Mouse (Mus musculus): ENCODE data around the gene Rcsd1. TPM values are rescaled to one million over a fixed set of nuclear protein-coding genes. Genes with fewer than 3 reads are reported as not detected.
A peak's percentile ranks its signal among the peaks of the same experiment; 100 is the strongest.

The Rcsd1 gene
- polyA plus RNA-seq, 1 experiment from 2014 or later: 47.8 TPM

DNA sequence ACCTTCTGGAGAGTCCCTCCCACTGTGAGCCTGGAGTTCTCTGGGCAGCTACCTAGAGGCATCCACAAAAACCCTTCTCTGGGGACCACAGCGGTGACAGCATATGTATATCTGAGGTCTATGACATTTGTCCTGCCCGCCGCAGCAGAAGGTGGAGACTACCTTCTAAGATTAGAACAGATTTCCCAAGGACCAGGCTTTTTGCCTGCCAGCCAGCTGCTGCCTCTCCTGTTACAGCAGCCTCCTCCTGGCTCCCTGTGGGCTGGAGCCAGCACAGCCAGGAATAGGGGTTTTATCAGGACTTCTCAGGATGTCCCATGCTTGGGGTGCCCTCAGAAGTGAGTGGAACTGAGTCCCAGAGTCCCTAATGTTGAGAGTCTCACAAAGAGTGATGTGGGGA is 32.6 kb downstream of the Rcsd1 start:
- Histone ChIP-seq H3K4me3 (ENCODE audit: low read length) (no peak overlapping the region), H3K9me3 (ENCODE audit: control insufficient read depth, low read length) (no peaks in the 10 kb centered on the region), H3K27me3 (ENCODE audit: control insufficient read depth, insufficient read depth, low read depth, low read length) (no peaks in the 10 kb centered on the region), H3K9ac (ENCODE audit: low read length) (no peak overlapping the region), H3K4me1 (replicated peaks; ENCODE audit: control insufficient read depth, insufficient read depth, low read length) (peaks cover 9% of the 10 kb centered on the region; the same call in 1 of the 2 replicates), H3K36me3 (ENCODE audit: control insufficient read depth, insufficient read depth, low read length) (no peaks in the 10 kb centered on the region), H3K27ac (ENCODE audit: low read length) (no peak overlapping the region), H3K4me2 (ENCODE audit: low read depth, low read length) (no peak overlapping the region)
- ATAC-seq (ENCODE audit: low read depth): no peak
- WGBS: 66% methylated on average over 3 of the region's 3 CpGs

DNA sequence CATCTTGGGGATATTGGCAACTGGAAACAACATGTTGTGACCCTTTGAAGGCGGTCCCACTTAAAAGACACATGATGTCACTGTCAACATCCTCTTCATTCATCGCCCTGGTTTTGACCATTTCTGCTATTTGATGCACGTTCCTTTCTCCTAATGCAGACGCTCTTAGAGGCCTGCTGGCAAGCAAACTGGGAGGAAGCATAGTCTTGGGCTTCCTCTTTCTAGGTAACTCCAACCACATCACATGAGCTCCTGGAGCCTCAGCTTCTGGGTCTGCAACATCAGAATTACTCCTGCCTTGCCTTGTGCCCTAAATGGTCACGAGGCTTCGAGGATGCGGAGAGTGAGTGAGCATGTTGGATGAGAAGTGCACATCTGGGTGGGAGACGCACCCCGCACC is 34.4 kb downstream of the Rcsd1 start:
- no peaks in the 10 kb centered on the region for H3K9me3 ChIP-seq (ENCODE audit: control insufficient read depth, low read length)
- no peak overlapping the region for H3K9ac ChIP-seq (ENCODE audit: low read length)
- H3K4me1 ChIP-seq (replicated peaks; ENCODE audit: control insufficient read depth, insufficient read depth, low read length): 0 out of 2 replicates have a peak, but pooled peaks cover 3% of the 10 kb centered on the region
- H3K4me3 ChIP-seq (ENCODE audit: low read length): no peak overlapping the region
- no peaks in the 10 kb centered on the region for H3K36me3 ChIP-seq (ENCODE audit: control insufficient read depth, insufficient read depth, low read length)
- no peak overlapping the region for H3K4me2 ChIP-seq (ENCODE audit: low read depth, low read length)
- 85% methylated on average over 9 of the region's 9 CpGs for WGBS
- H3K27me3 ChIP-seq (ENCODE audit: control insufficient read depth, insufficient read depth, low read depth, low read length): no peaks in the 10 kb centered on the region
- H3K27ac ChIP-seq (ENCODE audit: low read length): no peak overlapping the region
- no peak for ATAC-seq (ENCODE audit: low read depth)

DNA sequence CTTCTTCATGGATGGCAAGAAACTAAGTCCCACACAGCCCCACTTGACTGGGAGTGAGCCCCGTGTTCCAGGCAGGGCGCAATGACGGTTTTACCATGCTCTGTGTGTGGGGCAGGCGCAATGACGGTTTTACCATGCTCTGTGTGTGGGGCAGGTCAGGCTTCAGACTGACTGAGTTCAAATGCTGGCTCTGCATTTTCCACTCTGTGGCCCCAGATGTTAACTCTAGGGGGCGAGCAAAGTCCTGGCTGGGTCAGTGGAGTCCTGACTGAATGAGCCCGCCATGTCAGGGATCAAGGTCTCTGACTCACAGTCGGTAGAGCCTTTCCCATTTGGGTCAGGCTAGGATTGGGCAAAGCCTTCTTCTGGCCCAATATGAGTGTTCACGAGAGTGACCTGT is 37.2 kb downstream of the Rcsd1 start:
- 79% methylated on average over 9 of the region's 9 CpGs for WGBS

DNA sequence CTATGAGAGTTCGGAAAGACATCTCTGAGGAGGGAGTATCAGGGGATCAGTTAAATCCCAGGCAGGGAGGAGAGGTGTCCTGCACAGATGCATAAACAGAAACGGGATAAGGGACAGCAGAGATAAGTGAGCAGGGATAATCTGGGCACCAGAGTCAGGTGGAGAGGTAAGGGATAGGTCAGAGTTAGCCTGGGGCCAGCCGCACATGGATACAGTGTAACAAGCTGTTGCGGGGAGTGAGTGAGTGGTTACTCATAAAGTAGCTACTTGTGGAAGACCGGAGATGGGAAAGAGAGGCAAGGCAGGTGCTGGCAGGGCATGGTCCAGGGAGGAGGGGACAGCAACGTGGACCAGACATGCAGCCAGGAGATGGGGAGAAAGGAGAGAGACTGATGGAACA is 39.5 kb downstream of the Rcsd1 start:
- Histone ChIP-seq H3K36me3 (ENCODE audit: control insufficient read depth, insufficient read depth, low read length) (no peaks in the 10 kb centered on the region), H3K27me3 (ENCODE audit: control insufficient read depth, insufficient read depth, low read depth, low read length) (no peaks in the 10 kb centered on the region), H3K4me2 (ENCODE audit: low read depth, low read length) (no peak overlapping the region), H3K9ac (ENCODE audit: low read length) (no peak overlapping the region), H3K4me1 (replicated peaks; ENCODE audit: control insufficient read depth, insufficient read depth, low read length) (no peaks in the 10 kb centered on the region; the same call in 1 of the 2 replicates), H3K27ac (ENCODE audit: low read length) (no peak overlapping the region), H3K4me3 (ENCODE audit: low read length) (no peak overlapping the region), H3K9me3 (ENCODE audit: control insufficient read depth, low read length) (no peaks in the 10 kb centered on the region)
- no peak for ATAC-seq (ENCODE audit: low read depth)
- 61% methylated on average over 6 of the region's 6 CpGs for WGBS

More for the DNA sequence above, 37.2 kb downstream of the Rcsd1 start:
- Histone ChIP-seq H3K9me3 (ENCODE audit: control insufficient read depth, low read length) (no peaks in the 10 kb centered on the region), H3K27ac (ENCODE audit: low read length) (no peak overlapping the region), H3K4me1 (replicated peaks; ENCODE audit: control insufficient read depth, insufficient read depth, low read length) (no peaks in the 10 kb centered on the region; the same call in 1 of the 2 replicates), H3K4me3 (ENCODE audit: low read length) (no peak overlapping the region), H3K36me3 (ENCODE audit: control insufficient read depth, insufficient read depth, low read length) (no peaks in the 10 kb centered on the region), H3K9ac (ENCODE audit: low read length) (no peak overlapping the region), H3K27me3 (ENCODE audit: control insufficient read depth, insufficient read depth, low read depth, low read length) (no peaks in the 10 kb centered on the region), H3K4me2 (ENCODE audit: low read depth, low read length) (no peak overlapping the region)
- ATAC-seq (ENCODE audit: low read depth): no peak

DNA sequence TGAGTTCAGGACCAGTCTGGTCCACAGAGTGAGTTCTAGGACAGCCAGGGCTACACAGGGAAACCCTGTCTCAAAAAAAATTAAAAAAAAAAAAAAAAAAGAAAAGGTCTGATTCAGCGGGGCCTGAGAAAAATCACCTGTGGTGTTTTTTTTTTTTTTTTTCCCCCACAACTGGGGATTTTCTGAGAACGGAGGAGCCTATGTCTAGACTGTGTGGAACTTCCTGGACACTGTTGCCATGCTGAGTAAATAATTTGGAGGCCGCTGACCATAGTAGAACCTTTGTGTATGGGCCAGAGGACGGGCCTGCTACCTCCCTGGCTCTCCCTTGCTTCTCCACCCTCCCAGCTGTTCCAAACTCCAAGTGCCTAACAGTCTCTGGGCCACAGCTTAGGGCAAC is 40.7 kb downstream of the Rcsd1 start:
- Histone ChIP-seq H3K4me3 (ENCODE audit: low read length) (no peak overlapping the region), H3K27ac (ENCODE audit: low read length) (no peak overlapping the region), H3K27me3 (ENCODE audit: control insufficient read depth, insufficient read depth, low read depth, low read length) (no peaks in the 10 kb centered on the region), H3K9me3 (ENCODE audit: control insufficient read depth, low read length) (no peaks in the 10 kb centered on the region), H3K36me3 (ENCODE audit: control insufficient read depth, insufficient read depth, low read length) (no peaks in the 10 kb centered on the region), H3K4me2 (ENCODE audit: low read depth, low read length) (no peak overlapping the region), H3K9ac (ENCODE audit: low read length) (no peak overlapping the region), H3K4me1 (replicated peaks; ENCODE audit: control insufficient read depth, insufficient read depth, low read length) (no peaks in the 10 kb centered on the region; the same call in 1 of the 2 replicates)
- WGBS: 53% methylated on average over 4 of the region's 4 CpGs
- peak; percentile 39; the same call in 1 of the 2 replicates for ATAC-seq (ENCODE audit: low read depth)

DNA sequence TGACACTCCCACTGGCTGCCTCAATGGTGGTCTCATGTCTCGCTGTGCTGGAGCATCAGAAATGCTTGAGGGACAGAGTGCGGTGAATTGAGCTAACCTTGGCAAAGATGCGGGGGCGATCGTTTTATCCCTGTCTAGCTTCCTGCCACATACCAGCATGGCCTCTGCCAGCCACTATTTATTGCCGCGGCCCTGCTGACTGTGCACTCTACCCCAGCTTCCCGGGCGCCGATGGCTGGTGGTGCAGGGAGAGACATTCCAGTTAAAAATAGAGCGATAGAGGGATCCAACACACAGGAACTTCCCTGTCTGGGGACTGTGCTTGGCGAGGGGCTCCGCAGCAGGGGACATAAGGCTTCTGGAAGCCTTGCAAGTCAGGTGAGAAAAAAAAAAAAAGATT is 42.2 kb downstream of the Rcsd1 start:
- H3K27ac ChIP-seq (ENCODE audit: low read length): no peak overlapping the region
- WGBS: 48% methylated on average over 13 of the region's 13 CpGs
- ATAC-seq (ENCODE audit: low read depth): no peak

DNA sequence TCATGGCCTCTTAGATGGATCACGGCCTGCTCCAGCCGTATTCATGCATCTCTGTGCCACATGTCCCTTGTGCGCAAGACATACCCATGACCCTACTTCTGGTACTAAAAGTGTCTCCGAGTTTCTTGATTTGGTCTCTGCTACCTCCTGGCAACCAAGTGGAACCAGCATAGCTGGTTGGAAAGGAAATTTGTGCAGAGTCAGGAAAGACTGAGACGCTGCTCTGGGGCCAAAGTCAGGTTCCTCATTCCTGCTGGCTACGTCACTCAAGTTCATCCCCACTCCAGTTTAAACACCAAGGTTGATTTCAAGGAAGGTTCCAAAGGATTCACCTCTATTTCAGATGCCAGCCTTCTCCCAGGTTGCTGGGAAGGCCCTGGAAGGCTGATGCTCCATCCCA is 42.6 kb downstream of the Rcsd1 start:
- WGBS: 86% methylated on average over 6 of the region's 6 CpGs
- Histone ChIP-seq H3K4me2 (ENCODE audit: low read depth, low read length) (no peak overlapping the region), H3K9ac (ENCODE audit: low read length) (no peak overlapping the region), H3K36me3 (ENCODE audit: control insufficient read depth, insufficient read depth, low read length) (no peaks in the 10 kb centered on the region), H3K27me3 (ENCODE audit: control insufficient read depth, insufficient read depth, low read depth, low read length) (no peaks in the 10 kb centered on the region), H3K4me1 (replicated peaks; ENCODE audit: control insufficient read depth, insufficient read depth, low read length) (no peaks in the 10 kb centered on the region; the same call in 1 of the 2 replicates), H3K27ac (ENCODE audit: low read length) (no peak overlapping the region), H3K9me3 (ENCODE audit: control insufficient read depth, low read length) (no peaks in the 10 kb centered on the region), H3K4me3 (ENCODE audit: low read length) (no peak overlapping the region)
- no peak for ATAC-seq (ENCODE audit: low read depth)

More for the DNA sequence above, 42.2 kb downstream of the Rcsd1 start:
- Histone ChIP-seq H3K4me1 (replicated peaks; ENCODE audit: control insufficient read depth, insufficient read depth, low read length) (no peaks in the 10 kb centered on the region; the same call in 1 of the 2 replicates), H3K9me3 (ENCODE audit: control insufficient read depth, low read length) (no peaks in the 10 kb centered on the region), H3K9ac (ENCODE audit: low read length) (no peak overlapping the region), H3K4me3 (ENCODE audit: low read length) (no peak overlapping the region), H3K4me2 (ENCODE audit: low read depth, low read length) (no peak overlapping the region), H3K36me3 (ENCODE audit: control insufficient read depth, insufficient read depth, low read length) (no peaks in the 10 kb centered on the region), H3K27me3 (ENCODE audit: control insufficient read depth, insufficient read depth, low read depth, low read length) (no peaks in the 10 kb centered on the region)

DNA sequence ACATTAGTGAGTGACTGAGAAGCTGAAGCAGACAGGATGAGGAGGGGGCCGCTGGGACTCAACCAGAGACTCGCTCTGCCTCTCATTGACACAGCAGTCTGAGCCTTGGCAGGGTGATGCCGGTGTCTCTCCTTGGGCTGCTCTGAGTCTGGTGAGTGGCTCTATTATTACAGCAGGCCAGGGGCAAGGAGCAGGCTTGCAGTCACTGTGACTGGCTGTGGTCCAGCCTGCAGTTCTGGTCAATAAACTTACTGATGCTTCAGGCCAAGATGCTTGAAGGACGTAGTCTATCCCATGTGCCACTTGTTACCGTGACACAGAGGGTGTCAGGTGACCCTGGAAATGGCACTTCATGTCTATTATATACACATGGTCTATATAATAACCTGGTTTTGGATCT is 43.8 kb downstream of the Rcsd1 start:
- no peaks in the 10 kb centered on the region for H3K36me3 ChIP-seq (ENCODE audit: control insufficient read depth, insufficient read depth, low read length)
- H3K27ac ChIP-seq (ENCODE audit: low read length): no peak overlapping the region
- no peak for ATAC-seq (ENCODE audit: low read depth)
- no peaks in the 10 kb centered on the region for H3K27me3 ChIP-seq (ENCODE audit: control insufficient read depth, insufficient read depth, low read depth, low read length)
- H3K9me3 ChIP-seq (ENCODE audit: control insufficient read depth, low read length): no peaks in the 10 kb centered on the region
- H3K4me2 ChIP-seq (ENCODE audit: low read depth, low read length): no peak overlapping the region
- H3K4me1 ChIP-seq (replicated peaks; ENCODE audit: control insufficient read depth, insufficient read depth, low read length): no peaks in the 10 kb centered on the region; the same call in 1 of the 2 replicates
- 82% methylated on average over 5 of the region's 5 CpGs for WGBS
- no peak overlapping the region for H3K4me3 ChIP-seq (ENCODE audit: low read length)
- H3K9ac ChIP-seq (ENCODE audit: low read length): no peak overlapping the region

DNA sequence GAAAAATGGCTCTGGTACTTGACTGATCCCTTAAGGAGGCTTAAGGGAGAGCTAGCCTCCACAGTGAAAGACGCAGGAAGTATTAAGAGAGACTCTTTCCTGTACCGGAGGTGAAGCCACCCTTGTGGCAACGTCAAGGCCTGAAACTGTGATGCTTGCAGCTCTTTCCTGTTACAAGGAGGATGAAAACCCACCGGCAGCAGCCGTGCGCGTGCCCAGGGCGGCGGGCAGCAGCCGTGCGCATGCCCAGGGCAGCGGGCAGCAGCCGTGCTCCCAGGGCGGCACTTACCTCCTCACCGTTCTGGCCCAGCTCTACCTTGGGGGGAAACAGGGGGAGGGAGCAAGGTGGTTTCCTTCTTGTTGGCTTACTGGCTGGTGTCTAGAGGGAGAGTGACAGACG is 46.3 kb downstream of the Rcsd1 start:
- Histone ChIP-seq H3K27me3 (ENCODE audit: control insufficient read depth, insufficient read depth, low read depth, low read length) (no peaks in the 10 kb centered on the region), H3K4me3 (ENCODE audit: low read length) (no peak overlapping the region), H3K4me1 (replicated peaks; ENCODE audit: control insufficient read depth, insufficient read depth, low read length) (no peaks in the 10 kb centered on the region; the same call in 1 of the 2 replicates), H3K9ac (ENCODE audit: low read length) (no peak overlapping the region), H3K4me2 (ENCODE audit: low read depth, low read length) (no peak overlapping the region), H3K9me3 (ENCODE audit: control insufficient read depth, low read length) (no peaks in the 10 kb centered on the region), H3K36me3 (ENCODE audit: control insufficient read depth, insufficient read depth, low read length) (no peaks in the 10 kb centered on the region), H3K27ac (ENCODE audit: low read length) (no peak overlapping the region; the same call in 1 of the 2 replicates)
- 68% methylated on average over 16 of the region's 16 CpGs for WGBS
- ATAC-seq (ENCODE audit: low read depth): no peak
